In the genomic region with DNA sequence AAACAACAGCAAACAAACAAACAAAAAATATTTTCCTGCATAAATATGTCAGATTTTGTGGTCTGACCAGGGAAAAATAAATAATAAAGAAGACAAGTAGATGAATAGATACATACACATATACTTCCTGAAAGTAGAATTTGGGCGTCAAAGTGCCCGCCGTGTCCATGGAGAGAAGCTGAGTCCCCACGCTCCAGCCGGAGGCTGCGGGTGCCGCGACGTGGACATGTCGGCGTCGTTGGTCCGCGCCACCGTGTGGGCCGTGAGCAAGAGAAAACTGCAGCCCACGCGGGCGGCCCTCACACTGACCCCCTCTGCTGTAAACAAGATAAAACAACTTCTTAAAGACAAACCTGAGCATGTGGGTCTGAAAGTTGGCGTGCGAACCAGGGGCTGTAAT, we compare ENCODE assay signal across 9 mouse cellular contexts. TPM values are rescaled to one million over a fixed set of nuclear protein-coding genes. Genes with fewer than 3 reads are reported as not detected.
A peak's percentile ranks its signal among the peaks of the same experiment; 100 is the strongest.
DNase-seq lines count a peak whose midpoint lies in the region; ATAC-seq lines count a peak whose summit lies in the region.
"Had no signal": no experiment of that assay in that cellular context is flagged by ENCODE, and none has a peak within 500 bp of the region (broad histone marks: within the 10 kb centered on the region; RNA-seq: fewer than 3 reads in every experiment).

A gene (plus strand): TSS at position 144 of the 400 bp plus-strand sequence.

- peak; percentile 14 to 28 for DNase-seq in kidney, postnatal 4 days
- no peak for DNase-seq in kidney, adult 11 months
- DNase-seq in adrenal gland, postnatal 14 days, result peak; percentile 34
- DNase-seq in gastrocnemius, adult 8-10 months (ENCODE audit: low spot score in 2 of 2), result no peak
- DNase-seq in layer of hippocampus, postnatal 36 days, result no peak
- no peak for DNase-seq in retina, postnatal 1 day
- DNase-seq: kidney, postnatal 14 days; lung, embryonic 14.5 days had no signal

- no peak for ATAC-seq in megakaryocyte progenitor cell, adult 5-6 weeks (replicated peaks; ENCODE audit: poor library complexity)

RNA-seq across cellular contexts. Expression of the gene that starts here (rescaled TPM):
- 16.7 and 18.3 TPM in 2 replicates for total RNA-seq in adrenal gland, postnatal 14 days (2021)
- 10 to 100 TPM; 20.3 to 26.8 (median 22.2) TPM for total RNA-seq in gastrocnemius, adult 8-10 months (2022)
- 10 to 100 TPM; 21.6 to 23.2 TPM for total RNA-seq in layer of hippocampus, postnatal 36 days (2021)
- 0.20 and 0.27 TPM in 2 replicates for total RNA-seq in megakaryocyte progenitor cell, adult 5-6 weeks (2015)
- 0.12 and 0.14 TPM in 2 replicates for total RNA-seq in megakaryocyte progenitor cell, adult 5-6 weeks (2017)

Comparison
In these comparisons a context has a peak if more than half of its experiments do, and no peak if none do; other contexts are left out.
1. RNA of the gene that starts here (total RNA-seq): 20.3 to 26.8 TPM in gastrocnemius, adult 8-10 months, 21.6 to 23.2 TPM in layer of hippocampus, postnatal 36 days and 16.7 to 18.3 TPM in adrenal gland, postnatal 14 days; 0.12 to 0.27 TPM in megakaryocyte progenitor cell, adult 5-6 weeks; every median in the first group is over 10 times any median in the second.
2. DNase-seq: peak in kidney, postnatal 4 days (2 of 2) and adrenal gland, postnatal 14 days (single experiment); none in kidney, adult 11 months (single experiment), gastrocnemius, adult 8-10 months (0 of 2), layer of hippocampus, postnatal 36 days (0 of 2) and retina, postnatal 1 day (single experiment).